Mouse (Mus musculus): ENCODE results near the gene Cog5. TPM values are rescaled to one million over a fixed set of nuclear protein-coding genes. Genes with fewer than 3 reads are reported as not detected.

Cog5 gene
- polyA plus RNA-seq, 1 experiment from 2014 or later = 29.7 TPM

DNA sequence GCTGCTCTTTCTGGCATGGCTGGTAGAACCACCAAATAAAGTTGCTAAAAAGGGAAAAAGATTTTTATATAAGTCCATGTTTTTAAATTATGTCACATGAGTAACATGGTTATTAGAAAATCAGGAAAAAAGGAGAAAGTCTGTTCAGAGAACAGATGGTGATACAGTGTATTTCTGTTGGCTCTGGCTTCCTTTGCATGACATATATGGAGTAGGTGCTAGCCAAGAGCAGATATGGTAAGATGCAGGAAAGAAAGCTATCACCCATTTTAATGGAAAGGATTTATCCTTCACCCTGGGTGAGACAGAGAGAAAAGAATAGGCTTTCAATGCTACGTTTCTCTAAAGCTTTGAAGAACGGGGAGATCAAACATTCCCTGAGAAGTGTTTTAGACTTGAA lies 99.8 kb downstream of the Cog5 start:
- Histone ChIP-seq H3K4me2 (no peak overlapping the region), H3K4me1 (no peaks in the 10 kb centered on the region), H3K27ac (no peak overlapping the region), H3K27me3 (replicated peaks) (no peaks in the 10 kb centered on the region), H3K36me3 (no peaks in the 10 kb centered on the region), H3K4me3 (replicated peaks) (no peak overlapping the region), H3K9me3 (no peaks in the 10 kb centered on the region), H3K9ac (no peak overlapping the region)
- 58% methylated on average over 2 of the region's 2 CpGs for WGBS
- no peak for ATAC-seq (ENCODE audit: insufficient read depth, low FRiP score, low read depth)

DNA sequence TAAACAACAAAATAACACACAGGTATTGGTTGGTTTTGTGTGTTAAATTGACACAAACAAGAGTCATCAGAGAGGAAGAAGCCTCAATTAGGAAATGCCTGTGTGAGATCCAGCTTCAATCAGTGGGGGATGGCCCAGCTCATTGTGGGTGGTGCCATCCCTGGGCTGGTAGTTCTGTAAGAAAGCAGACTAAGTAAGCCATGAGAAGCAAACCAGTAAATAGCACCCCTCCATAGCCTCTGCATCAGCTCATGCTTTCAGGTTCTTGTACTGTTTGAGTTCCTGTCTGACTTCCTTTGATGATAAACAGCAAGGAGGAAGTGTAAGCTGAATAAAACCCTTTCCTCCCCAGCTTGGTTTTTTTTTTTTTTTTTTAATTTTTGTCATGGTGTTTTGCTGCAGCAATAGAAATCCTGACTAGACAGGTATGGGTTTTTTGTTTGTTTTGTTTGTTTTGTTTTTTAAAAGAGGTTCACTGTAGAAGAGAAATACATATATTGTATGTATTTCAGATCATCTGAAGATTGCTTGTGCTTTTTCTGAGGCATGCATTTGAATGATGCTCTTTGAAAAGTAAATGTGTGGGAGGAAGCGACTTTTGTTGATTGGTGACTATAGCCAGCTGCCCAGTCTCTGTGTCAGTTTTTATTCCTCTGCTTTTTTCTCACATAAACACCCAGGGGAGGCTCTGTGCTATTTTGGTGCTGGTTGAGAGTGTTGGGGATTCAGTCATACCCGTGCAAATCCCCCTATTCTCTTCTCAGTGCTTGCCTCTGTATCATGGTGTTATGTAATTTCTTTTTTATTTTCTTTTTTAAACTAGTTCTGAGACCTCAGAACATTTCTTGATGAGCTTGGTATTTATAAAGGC lies 101.5 kb downstream of the Cog5 start:
- ATAC-seq (ENCODE audit: insufficient read depth, low FRiP score, low read depth) = no peak
- H3K4me3 ChIP-seq (replicated peaks) = no peak overlapping the region
- WGBS = 42% methylated on average over 2 of the region's 2 CpGs
- H3K9ac ChIP-seq = no peak overlapping the region
- H3K9me3 ChIP-seq = no peaks in the 10 kb centered on the region
- H3K4me1 ChIP-seq = no peaks in the 10 kb centered on the region
- H3K27ac ChIP-seq = no peak overlapping the region
- no peaks in the 10 kb centered on the region for H3K36me3 ChIP-seq
- H3K27me3 ChIP-seq (replicated peaks) = no peaks in the 10 kb centered on the region
- no peak overlapping the region for H3K4me2 ChIP-seq

DNA sequence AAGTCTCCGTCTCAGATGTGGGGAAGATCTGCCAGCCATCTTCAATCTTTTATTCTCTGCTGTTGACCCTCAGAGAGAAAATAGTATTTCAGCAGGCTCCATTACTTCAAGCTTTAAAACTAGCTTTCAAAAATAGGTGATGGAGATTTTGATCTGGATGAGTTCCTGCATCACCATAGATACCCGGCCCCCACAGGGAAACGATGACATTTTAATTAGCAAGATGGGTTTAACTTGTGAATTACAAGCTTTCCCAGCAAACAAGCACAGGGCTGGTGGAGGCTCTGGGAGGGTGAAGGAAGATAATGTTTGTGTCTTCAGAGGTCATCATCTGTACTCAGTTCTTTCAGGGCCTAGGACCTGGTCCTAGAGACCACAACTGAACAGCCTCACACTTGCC lies 118.9 kb downstream of the Cog5 start:
- no peak overlapping the region for H3K4me2 ChIP-seq
- no peaks in the 10 kb centered on the region for H3K9me3 ChIP-seq
- no peak overlapping the region for H3K4me3 ChIP-seq (replicated peaks)
- H3K36me3 ChIP-seq = no peaks in the 10 kb centered on the region
- H3K4me1 ChIP-seq = no peaks in the 10 kb centered on the region
- no peak overlapping the region for H3K27ac ChIP-seq
- ATAC-seq (ENCODE audit: insufficient read depth, low FRiP score, low read depth) = no peak
- WGBS = 81% methylated on average over 3 of the region's 3 CpGs
- H3K27me3 ChIP-seq (replicated peaks) = no peaks in the 10 kb centered on the region
- H3K9ac ChIP-seq = no peak overlapping the region

DNA sequence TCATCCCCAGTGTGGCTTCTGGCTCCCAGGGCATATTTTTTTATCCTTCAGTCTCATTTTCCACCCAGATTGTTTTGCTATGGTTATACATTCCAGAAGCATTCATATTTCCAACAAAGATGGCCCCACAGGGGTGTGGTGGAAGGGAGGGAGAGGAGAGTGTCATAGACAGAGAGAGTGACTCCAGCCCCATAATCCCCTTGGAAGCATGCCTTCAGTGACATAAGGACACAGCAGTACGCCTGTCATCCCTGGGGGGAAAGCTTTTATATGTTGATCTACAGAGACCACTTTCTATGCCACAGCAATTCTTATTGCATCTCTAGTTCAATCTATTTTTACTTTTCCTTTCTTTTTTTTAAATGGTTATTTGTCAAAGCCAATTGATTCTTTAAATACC lies 129.6 kb downstream of the Cog5 start:
- no peaks in the 10 kb centered on the region for H3K27me3 ChIP-seq (replicated peaks)
- no peak overlapping the region for H3K27ac ChIP-seq
- H3K9ac ChIP-seq = no peak overlapping the region
- H3K4me1 ChIP-seq = no peaks in the 10 kb centered on the region
- H3K9me3 ChIP-seq = no peaks in the 10 kb centered on the region
- H3K4me3 ChIP-seq (replicated peaks) = no peak overlapping the region
- 84% methylated on average over 1 of the region's 1 CpGs for WGBS
- ATAC-seq (ENCODE audit: insufficient read depth, low FRiP score, low read depth) = no peak
- no peaks in the 10 kb centered on the region for H3K36me3 ChIP-seq
- H3K4me2 ChIP-seq = no peak overlapping the region

DNA sequence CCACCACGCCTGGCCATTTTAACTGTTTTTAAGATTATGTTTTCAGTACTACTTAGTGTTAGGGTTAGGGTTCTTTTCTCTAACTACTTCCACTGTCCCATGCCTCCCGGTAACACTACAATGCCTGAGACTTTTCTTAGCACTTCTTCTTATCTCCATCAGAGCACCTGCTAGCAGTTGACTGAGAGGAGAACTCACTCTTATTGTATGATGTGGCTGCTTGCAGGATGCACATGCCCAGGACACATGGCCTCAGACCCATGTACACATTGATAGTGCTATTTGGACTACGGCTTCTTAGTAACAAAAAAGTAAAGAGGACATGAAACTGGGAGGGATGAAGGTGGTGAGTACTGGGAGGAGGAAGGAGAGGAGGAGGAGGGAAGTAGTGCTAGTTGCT lies 133.9 kb downstream of the Cog5 start:
- Histone ChIP-seq H3K9me3 (no peaks in the 10 kb centered on the region), H3K27me3 (replicated peaks) (no peaks in the 10 kb centered on the region), H3K4me2 (no peak overlapping the region), H3K27ac (no peak overlapping the region), H3K9ac (no peak overlapping the region), H3K4me3 (replicated peaks) (no peak overlapping the region), H3K4me1 (no peaks in the 10 kb centered on the region), H3K36me3 (no peaks in the 10 kb centered on the region)
- 85% methylated on average over 3 of the region's 3 CpGs for WGBS
- ATAC-seq (ENCODE audit: insufficient read depth, low FRiP score, low read depth) = no peak

DNA sequence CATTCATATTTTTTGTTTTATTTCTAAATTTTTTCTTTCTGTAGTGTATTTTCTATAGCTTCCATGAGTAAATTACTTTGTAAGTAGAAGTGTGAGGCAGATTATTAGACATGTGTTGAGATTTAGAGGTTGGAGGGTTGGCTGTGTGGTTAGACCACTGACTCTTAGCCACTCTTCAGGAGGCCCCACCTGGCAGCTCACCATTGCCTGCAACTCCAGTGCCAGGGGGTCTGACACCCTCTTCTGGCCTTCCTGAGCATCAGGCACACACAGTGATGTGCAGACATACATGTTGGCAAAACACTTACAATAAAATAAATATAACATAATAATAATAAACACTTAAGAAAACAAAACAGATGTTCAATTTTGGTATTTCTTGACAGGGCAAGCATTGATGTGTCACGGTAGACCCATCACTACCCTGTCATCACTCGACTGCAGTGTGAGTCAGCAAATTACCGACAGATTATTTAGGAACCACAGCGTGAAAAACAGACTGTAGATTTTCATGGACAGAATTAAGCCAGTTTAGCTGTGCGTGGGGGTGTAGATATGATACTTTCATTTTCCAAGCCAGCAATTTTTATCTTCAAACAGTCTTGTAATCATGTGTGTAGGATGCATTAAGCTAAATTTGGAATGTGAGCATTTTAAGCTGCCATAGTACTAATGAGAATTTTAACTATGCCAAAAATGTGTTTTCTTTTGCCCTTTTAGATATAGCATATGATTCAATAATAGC lies 151.9 kb downstream of the Cog5 start:
- no peak overlapping the region for H3K27ac ChIP-seq
- no peaks in the 10 kb centered on the region for H3K9me3 ChIP-seq
- H3K4me2 ChIP-seq = no peak overlapping the region
- no peak for ATAC-seq (ENCODE audit: insufficient read depth, low FRiP score, low read depth)
- no peak overlapping the region for H3K9ac ChIP-seq
- no peaks in the 10 kb centered on the region for H3K27me3 ChIP-seq (replicated peaks)
- H3K4me1 ChIP-seq = no peaks in the 10 kb centered on the region
- WGBS = 80% methylated on average over 5 of the region's 5 CpGs
- H3K4me3 ChIP-seq (replicated peaks) = no peak overlapping the region
- no peaks in the 10 kb centered on the region for H3K36me3 ChIP-seq

DNA sequence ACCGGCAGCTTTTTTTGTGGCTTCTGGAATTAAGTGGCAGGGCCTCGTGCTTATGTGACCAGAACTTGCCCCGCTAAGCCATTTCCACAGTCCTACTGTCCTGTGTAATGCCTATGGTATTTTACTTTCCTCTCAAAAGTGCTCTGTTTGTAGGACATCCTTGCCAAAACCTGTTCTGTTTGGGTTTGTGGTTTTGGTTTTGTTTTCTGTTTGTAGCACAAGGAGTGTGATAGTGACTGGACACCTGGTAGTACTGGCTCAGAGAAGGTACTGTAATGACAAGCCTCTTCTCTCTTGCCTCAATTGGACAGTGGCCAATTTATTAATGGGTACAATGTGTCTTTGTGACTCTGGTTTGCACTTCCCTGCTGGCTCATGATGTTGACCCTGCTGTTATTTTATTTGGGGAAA lies 163.4 kb downstream of the Cog5 start:
- no peak overlapping the region for H3K4me2 ChIP-seq
- H3K9ac ChIP-seq = no peak overlapping the region
- no peak overlapping the region for H3K4me3 ChIP-seq (replicated peaks)
- no peaks in the 10 kb centered on the region for H3K36me3 ChIP-seq
- H3K4me1 ChIP-seq = no peaks in the 10 kb centered on the region
- no peak overlapping the region for H3K27ac ChIP-seq
- 82% methylated on average over 3 of the region's 3 CpGs for WGBS
- no peaks in the 10 kb centered on the region for H3K9me3 ChIP-seq
- no peak for ATAC-seq (ENCODE audit: insufficient read depth, low FRiP score, low read depth)
- H3K27me3 ChIP-seq (replicated peaks) = no peaks in the 10 kb centered on the region

DNA sequence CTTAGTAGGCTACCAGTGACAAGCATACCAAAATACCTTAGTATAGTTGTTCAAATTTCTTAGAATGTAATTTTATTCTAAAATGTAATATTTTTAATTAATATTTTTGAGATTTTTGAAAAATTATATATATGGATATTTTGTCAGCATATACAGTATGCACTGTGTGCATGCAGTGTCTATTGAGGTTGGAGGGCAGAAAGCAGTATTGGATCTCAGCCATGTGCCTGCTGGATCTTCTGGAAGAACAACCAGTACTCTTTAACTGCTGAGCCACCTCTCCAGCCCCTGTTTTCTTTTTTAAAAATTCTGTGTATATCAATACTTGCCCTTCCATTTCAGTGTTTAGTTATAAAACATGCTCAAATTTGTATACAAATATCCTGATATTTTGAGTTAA lies 164.4 kb downstream of the Cog5 start:
- ATAC-seq (ENCODE audit: insufficient read depth, low FRiP score, low read depth) = no peak
- H3K27me3 ChIP-seq (replicated peaks) = no peaks in the 10 kb centered on the region
- H3K4me3 ChIP-seq (replicated peaks) = no peak overlapping the region
- H3K9me3 ChIP-seq = no peaks in the 10 kb centered on the region
- no peaks in the 10 kb centered on the region for H3K36me3 ChIP-seq
- no peak overlapping the region for H3K9ac ChIP-seq
- no peak overlapping the region for H3K4me2 ChIP-seq
- H3K4me1 ChIP-seq = no peaks in the 10 kb centered on the region
- no peak overlapping the region for H3K27ac ChIP-seq

DNA sequence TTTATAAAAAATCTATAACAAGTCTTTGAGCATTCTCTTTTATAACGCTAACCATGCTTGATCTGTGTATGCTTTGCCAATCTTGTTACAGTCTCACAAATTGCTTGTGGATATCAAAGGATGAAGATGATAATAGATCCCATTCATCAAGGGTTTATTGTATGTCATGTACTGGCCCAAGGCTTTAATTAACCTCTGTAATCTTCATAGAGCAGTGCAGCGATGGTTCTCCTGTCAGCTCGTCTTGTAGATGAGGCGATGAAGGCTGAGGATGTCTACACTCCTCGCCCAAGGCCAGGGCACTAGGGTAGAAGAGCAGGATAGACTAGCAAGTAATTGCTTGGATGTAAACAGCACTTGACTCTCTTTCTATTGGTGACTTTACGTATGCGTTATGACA lies 164.9 kb downstream of the Cog5 start:
- 84% methylated on average over 7 of the region's 7 CpGs for WGBS
- Histone ChIP-seq H3K27ac (no peak overlapping the region), H3K9ac (no peak overlapping the region), H3K4me3 (replicated peaks) (no peak overlapping the region), H3K27me3 (replicated peaks) (no peaks in the 10 kb centered on the region), H3K4me1 (no peaks in the 10 kb centered on the region), H3K4me2 (no peak overlapping the region), H3K9me3 (no peaks in the 10 kb centered on the region), H3K36me3 (no peaks in the 10 kb centered on the region)
- ATAC-seq (ENCODE audit: insufficient read depth, low FRiP score, low read depth) = no peak

DNA sequence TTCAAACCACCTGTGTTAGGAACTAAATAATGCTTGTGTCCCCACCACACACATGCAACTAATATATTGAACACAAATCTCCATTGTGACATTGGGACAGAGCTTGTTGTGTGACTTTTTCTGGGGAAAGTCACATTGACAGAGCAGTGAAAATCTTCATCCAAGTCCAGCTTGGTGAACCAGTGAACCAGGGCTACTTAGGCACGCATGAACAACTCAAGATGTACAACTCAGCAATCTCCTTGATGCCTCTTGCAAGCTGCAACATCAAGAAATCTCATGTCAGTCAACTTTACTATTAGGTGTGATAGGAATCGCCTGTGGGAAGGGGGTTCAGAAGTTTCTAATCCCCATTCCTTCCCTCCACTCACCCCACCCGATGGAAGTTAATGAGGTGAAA lies 169.0 kb downstream of the Cog5 start:
- Histone ChIP-seq H3K9ac (no peak overlapping the region), H3K27me3 (replicated peaks) (no peaks in the 10 kb centered on the region), H3K9me3 (no peaks in the 10 kb centered on the region), H3K4me1 (no peaks in the 10 kb centered on the region), H3K36me3 (no peaks in the 10 kb centered on the region), H3K27ac (no peak overlapping the region), H3K4me3 (replicated peaks) (no peak overlapping the region), H3K4me2 (no peak overlapping the region)
- no peak for ATAC-seq (ENCODE audit: insufficient read depth, low FRiP score, low read depth)
- WGBS = 84% methylated on average over 3 of the region's 3 CpGs

DNA sequence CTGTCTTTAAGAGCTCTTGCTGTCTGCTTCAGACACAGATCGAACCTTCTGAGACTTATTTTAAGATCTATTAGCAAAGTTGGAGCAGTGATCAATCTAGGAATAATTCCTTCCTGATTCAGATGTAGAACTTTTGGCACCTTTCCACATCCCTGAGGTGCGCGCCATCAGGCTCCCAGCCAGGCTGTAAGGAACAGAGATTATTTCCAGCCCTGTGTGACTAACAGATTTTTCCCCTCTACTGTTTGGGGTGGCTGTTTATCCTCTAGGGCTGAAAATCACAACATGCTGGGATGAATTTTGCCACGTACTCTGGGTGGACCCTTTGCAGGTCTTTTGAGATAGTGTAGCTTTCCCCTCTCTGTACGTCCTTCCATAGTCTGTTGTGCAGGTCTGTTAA lies 170.2 kb downstream of the Cog5 start:
- H3K9ac ChIP-seq = no peak overlapping the region
- H3K27ac ChIP-seq = no peak overlapping the region
- no peaks in the 10 kb centered on the region for H3K9me3 ChIP-seq
- H3K4me3 ChIP-seq (replicated peaks) = no peak overlapping the region
- no peak overlapping the region for H3K4me2 ChIP-seq
- ATAC-seq (ENCODE audit: insufficient read depth, low FRiP score, low read depth) = no peak
- no peaks in the 10 kb centered on the region for H3K36me3 ChIP-seq
- 69% methylated on average over 5 of the region's 5 CpGs for WGBS
- no peaks in the 10 kb centered on the region for H3K27me3 ChIP-seq (replicated peaks)
- H3K4me1 ChIP-seq = no peaks in the 10 kb centered on the region

DNA sequence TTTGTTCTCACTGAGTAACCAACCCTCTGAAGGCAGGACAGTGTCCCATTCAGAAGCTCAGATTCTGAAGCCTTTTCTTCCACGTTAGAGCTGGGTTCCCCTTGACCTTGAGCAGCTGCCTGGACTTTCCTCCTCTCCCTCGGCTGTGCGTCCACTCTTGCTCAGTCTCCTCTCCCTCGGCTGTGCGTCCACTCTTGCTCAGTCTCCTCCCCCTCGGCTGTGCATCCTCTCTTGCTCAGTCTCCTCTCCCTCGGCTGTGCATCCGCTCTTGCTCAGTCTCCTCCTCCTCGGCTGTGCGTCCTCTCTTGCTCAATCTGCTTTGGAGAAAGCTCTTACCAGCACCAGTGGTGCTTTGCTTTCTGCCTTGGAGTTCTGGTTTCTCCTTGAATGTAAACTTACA lies 171.2 kb downstream of the Cog5 start:
- Histone ChIP-seq H3K9me3 (no peaks in the 10 kb centered on the region), H3K27ac (no peak overlapping the region), H3K4me2 (no peak overlapping the region), H3K4me3 (replicated peaks) (no peak overlapping the region), H3K27me3 (replicated peaks) (no peaks in the 10 kb centered on the region), H3K9ac (no peak overlapping the region), H3K36me3 (no peaks in the 10 kb centered on the region), H3K4me1 (no peaks in the 10 kb centered on the region)
- ATAC-seq (ENCODE audit: insufficient read depth, low FRiP score, low read depth) = no peak
- WGBS = 69% methylated on average over 10 of the region's 10 CpGs

All from stomach, embryonic 15.5 days (tissue).